Mouse (Mus musculus) lung, postnatal 10 days (tissue): ENCODE data around the gene Maml2.

Source experiments
- DNase-seq: peaks from one replicate; pipeline ENCODE4 v3.0.0; 2021

Gene Maml2

DNA sequence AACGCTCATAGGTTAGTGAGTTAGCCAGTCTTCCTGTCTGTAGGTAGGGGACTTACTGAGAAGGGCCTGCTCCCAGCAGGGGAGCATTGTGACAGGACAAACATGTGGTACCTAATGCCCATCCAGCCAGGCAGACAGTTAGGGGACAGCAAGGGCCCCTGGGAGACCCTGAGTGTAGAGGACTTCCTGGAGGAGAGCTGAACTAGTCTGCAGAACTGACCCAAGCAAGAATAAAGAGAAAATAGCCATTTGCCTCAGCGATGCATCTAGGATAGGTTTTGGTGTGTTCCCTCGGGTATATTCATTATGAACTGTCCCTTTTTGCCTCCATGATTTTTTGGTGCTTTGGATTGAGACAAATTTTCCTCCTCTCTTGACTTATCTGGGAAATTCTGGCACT is 199.3 kb downstream of the Maml2 start:
- DNase-seq: no peak

DNA sequence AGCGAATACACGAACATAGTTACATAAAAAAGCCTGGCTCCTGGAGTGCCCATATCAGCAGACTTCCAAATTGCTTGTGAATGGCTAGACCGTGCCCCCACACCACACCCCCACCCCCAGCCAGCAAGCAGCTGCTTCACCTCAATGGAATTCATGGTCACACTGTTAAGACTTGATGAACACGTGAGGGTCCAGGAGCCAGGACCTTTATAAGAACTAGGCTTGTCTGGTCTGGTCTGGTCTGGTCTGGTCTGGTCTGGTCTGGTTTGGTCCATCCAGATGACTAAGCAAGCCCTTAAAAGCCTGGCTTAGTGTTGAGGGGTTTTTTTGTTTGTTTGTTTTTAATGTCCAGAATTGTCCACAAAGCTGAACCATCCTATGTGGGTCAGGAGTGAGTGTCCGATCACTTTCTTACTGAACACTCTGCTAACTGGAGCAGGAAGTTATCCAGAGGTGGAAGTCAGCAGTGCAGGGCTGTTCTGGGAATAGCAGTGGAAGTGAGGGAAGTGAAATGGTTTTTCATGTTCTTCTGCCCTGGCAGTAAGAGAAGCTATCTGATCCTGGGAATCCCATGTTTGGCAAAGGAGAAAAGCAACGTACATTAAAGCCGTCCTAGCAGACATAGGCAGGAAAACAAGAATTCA is 200.1 kb downstream of the Maml2 start:
- DNase-seq: peak; percentile 65

DNA sequence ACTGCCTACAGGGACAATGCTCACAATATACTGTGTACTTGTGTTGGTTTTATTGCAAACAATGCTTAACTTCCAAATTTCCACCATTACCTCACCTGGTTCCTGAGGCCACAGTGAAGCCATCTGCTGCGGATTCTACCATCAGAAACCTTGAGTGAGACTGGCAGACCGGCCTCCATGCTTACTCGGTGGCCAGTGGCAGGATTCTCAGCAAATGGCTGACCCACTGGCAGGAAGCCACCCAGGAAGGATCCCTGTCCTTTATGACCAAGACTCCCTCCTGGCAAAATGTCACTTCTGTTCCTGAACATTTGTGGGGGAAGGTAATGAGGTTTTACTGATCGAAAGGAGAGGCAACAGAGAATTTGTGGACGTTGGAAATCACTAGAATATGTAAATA is 202.3 kb downstream of the Maml2 start:
- no peak for DNase-seq

- no peak for DNase-seq
These were observed 207.3 kb downstream of the Maml2 start for GRCm38 (mm10) chr9:13505024-13505423.

DNA sequence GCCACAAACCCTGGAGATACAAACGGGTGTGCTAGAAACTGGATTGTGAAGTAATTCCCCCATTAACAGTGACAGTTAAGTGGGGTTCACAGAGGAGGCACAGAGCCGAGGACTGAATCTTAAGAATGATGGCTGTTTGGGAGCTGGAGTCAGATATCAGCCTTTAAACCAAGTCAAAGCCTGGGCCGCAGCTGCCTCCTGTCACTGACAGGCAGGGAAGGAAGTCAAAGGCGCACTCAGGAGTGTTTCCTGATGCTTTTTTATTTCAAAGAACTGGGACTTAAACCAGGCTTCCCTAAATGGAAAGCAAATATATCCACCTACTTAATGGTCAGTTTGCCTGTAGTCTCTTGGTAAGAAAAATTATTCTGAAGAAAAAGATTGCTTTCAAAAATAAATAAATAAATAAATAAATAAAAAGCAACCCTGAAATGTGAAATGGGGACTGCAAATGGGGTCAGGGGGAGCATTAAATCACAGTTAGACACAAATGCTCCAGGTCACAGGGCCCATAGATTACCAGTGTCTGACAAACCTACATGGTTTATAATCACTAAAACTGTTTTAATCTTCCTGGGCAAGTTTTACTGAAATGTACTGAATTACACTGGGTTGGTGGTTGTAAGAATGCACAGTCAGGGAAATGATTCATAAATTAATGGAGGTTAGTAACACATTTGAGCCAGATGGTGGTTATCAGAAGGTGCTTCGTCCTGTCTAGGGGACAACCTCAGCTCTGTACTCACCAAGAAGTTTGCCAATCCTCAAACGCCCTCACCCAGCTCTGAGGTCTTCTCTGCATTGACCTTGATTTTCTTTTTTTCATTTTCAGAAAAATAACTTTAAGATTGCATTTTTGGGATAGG is 209.4 kb downstream of the Maml2 start:
- peak; percentile 75 for DNase-seq

- no peak for DNase-seq
These were observed 210.0 kb downstream of the Maml2 start for GRCm38 (mm10) chr9:13507822-13508188.

- DNase-seq: no peak
These were observed 212.0 kb downstream of the Maml2 start for GRCm38 (mm10) chr9:13509751-13510150.

- peak; percentile 71 for DNase-seq
These were observed 213.0 kb downstream of the Maml2 start for GRCm38 (mm10) chr9:13510621-13511369.

DNA sequence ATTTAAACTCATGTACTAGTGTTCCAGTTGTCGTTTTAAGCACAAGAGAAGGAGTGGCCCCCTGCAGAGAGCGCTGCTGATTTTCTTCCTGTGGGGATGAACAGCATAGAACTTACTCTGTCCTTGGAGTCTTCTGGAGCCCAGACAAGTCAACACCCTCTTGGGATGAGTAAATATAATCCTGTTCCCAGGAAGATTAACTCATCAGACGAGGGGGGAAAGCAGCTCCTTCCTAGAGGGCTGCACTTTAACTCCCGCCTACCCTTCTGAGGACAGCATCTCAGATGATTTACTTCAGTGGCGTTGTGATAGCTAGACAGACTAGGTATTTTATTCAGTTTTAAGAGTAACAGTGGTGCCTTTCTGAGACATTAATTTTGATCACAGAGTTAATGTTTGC is 215.4 kb downstream of the Maml2 start:
- DNase-seq: peak; percentile 17

GRCm38 (mm10) chr9:13514435-13514834 is 216.7 kb downstream of the Maml2 start:
- no peak for DNase-seq

GRCm38 (mm10) chr9:13515976-13516375 is 218.2 kb downstream of the Maml2 start:
- DNase-seq: no peak

- peak; percentile 13 for DNase-seq
These were observed 220.3 kb downstream of the Maml2 start for GRCm38 (mm10) chr9:13518031-13518430.

- no peak for DNase-seq
These were observed 220.7 kb downstream of the Maml2 start for GRCm38 (mm10) chr9:13518441-13518971.

DNA sequence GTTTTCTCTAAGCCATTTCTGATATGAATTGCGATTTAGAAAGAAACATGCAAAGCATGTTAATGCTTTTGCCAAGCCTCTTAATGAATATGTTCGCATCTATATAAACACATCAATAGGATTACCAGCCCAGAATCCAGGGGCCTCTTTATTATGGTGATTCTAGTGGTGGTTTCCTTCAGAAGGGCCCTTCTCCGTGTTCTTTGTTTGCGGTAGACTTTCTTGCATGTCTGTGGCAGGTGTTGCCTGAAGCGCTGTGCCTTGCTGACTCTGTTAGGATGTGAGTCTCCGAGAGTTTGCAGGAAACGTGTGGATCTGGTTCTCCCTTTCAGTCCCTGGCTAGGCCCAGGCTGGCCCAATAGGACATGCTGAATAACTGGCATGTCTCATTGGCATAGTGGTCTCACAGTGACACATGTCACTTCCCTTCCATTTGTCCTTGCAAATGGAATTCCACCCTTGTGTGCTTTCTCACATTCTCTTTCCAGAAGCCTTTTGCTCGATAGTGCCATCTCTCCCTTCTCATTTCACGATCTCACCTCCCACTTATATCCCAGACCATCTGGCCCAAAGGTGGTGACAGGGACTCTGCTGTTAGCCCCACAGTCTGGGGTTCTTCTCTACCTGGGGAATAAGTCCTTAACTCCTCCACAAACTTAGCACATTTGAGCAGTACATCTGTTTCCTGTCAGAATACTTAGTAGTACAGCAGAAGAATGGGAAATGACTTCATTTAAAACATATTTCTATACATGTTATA is 224.5 kb downstream of the Maml2 start:
- no peak for DNase-seq

- DNase-seq: no peak
These were observed 225.3 kb downstream of the Maml2 start for GRCm38 (mm10) chr9:13523046-13523445.

DNA sequence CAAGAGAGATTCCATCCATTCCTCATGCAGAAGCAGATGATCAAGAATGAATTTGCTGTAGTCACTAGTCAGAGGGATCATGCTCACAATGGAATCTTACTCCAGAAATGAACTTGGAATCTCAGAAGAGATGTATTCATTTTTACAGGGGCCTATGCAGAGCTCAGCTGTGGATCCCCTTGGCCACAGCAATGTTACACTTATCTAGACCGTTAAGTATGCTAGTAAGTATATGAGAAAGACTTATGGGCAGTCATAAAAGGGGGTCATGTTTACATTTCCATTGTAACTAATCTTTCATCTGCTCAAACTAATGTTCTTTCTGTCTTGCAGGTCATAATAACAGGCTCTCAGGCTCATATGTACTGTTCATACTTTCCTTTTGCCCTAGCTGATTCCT is 227.3 kb downstream of the Maml2 start:
- no peak for DNase-seq

- no peak for DNase-seq
These were observed 228.0 kb downstream of the Maml2 start for GRCm38 (mm10) chr9:13525561-13526255.

DNA sequence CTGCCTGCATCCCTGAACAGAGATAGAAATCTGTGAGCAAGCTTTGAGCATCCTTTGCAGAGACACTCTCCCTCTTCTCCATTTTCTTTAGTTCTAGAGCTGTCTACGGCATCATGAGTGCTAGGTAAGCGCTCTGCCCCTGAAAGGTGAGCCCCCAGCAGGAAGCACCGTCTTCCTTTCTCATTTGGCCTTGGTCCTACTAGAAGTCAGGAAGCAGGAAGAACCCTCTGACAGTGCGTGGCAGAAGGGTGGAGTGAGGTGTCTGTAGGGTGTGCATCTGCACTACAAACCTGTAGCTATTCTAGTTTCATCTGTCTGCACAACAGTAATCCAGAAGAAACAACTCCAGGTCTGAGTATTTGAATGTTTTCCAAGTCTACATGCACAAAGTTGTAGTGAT is 232.8 kb downstream of the Maml2 start:
- no peak for DNase-seq

- DNase-seq: no peak
These were observed 235.4 kb downstream of the Maml2 start for GRCm38 (mm10) chr9:13533076-13533707.

DNA sequence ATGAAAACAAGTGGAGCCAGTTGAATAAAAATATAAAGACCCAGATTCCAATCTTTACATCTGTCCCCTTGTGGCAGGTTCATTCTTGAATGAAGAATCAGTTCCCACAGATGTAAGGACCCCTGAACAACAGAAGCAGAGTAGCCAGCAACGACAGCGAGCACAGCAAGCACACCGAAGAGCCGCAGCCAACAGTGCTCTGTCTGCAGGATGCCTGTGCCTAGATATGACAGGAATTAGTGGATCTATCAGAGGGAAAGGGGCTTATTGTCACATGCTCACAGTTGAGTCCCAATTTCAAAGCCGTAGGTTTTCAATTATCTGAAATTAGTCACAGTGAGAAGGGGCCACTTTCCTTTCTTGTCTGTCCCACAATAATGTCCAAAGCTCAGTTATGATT is 238.0 kb downstream of the Maml2 start:
- DNase-seq: no peak

- peak; percentile 60 for DNase-seq
These were observed 238.9 kb downstream of the Maml2 start for GRCm38 (mm10) chr9:13536419-13537261.
